Mouse (Mus musculus) frontal cortex, postnatal 14 days (tissue): Measurements from ENCODE around the gene Tmem186.

ENCODE experiments used
- DNase-seq, 2 experiments: peaks; one replicate each; pipeline ENCODE4 v3.0.0; 2022; ENCODE audit warnings: low spot score in 2 of 2

Tmem186 gene

DNA sequence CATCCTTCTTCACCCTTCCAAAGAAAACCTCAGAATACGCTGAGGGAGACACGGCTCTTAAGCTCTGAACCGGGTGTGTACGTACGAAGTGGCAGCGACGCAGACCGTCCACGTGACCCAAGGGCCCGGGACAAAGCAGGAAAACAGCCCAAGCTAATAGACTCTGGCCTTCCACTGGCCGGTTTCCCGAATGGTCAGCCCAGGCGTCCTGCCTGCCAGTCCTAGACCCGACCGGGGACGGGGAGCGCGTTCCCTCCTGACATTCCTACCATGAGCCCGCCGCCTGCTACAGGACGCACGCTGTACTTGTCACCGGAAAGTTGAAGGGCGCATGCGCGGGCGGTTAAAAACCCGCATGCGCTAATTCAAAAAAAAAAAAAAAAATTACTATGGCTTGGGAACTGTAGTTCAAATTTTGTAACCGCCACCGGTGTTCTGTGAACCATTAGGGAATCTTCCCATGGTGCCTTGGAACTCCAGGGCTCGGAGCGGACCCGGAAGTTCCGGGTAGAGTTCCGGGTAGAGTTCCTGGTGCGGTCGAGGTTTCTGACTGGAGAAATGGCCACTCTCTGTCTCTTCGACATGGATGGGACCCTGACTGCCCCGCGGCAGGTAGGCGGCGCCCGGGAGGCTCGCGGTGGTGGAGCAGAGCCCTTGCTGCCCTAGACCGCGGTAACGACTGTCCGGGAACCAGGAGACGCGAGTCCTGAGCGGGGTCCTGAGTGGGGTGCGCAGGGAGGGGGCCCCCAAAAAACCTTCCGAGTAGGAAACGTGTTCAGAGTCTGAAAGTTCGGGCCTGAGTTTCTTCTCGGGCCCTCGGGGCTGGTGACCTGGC lies at the start of gene Tmem186, which contains the start of gene Pmm2:
Tmem186 (minus strand) TSS at position 496 of the 835 bp plus-strand sequence.
Pmm2 (plus strand) TSS at position 458 of the 835 bp plus-strand sequence.
- peak; percentile 79 to 83 for DNase-seq

DNA sequence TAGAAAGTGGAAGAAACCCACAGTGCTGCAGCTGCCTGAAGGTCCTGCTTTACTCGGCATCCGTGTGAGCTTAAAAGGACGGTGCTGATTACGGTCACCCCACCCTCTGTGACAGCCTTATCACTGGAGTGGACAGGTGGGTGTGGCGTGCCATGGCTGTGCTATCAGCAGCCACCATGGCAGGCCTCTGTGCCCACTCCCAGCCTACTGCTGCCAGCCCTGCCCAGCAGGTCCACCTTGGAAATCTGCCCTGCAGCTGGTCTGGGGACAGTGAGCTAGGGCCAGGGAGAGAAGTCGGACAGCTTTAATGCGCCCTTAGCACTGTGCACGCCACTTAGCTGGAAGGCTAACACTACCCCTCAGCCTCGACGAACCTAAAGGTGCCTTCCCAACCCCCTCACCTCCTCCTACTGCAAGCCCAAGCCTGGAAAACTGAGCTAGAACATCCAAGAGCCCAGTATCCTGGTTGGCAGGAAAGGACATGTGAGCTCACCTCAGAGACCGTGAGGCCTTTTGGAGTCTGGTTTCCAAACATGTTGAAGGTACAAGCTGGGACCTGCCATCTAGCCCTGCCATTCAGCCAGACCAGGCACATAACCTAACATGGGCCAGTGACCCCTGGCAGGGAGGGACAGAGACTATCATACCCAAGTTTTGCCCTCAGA lies 49.5 kb upstream of the Tmem186 start:
- DNase-seq, result no peak

DNA sequence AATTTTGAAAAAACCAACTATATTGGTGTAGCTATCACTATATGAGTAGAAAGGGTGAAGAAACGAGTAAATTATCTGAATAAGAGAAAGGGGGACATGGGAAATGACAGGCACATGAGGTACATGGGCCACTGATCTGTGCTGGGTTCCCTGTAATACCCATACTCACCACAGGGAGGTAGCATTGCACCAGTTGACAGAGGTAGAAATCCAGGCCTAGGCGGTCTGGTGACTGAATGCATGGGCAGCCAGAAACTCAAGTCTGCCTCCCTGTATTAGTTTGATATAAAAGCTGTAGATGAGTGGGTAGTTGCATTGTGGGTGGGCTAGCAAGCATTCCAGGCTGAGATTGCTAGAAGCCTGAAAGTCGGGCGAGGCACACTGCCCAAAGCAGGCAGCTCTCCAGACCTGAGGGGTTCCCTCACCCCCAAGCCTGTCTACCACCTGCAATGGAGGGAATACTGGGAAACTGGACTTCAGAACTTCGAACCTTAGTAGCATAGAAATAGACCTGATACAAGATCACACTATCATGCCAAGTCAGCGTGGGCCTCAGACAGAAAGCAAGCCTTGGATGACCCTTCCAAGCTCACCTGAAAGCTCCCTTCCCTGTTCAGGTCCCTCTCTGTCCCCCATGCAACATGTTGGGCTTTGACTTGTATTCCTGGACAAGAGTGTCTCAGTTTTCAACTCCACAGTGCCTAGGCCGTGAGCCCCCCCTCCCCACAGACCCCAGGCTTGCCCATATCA lies 48.8 kb upstream of the Tmem186 start:
- peak; percentile 53 to 77 for DNase-seq

DNA sequence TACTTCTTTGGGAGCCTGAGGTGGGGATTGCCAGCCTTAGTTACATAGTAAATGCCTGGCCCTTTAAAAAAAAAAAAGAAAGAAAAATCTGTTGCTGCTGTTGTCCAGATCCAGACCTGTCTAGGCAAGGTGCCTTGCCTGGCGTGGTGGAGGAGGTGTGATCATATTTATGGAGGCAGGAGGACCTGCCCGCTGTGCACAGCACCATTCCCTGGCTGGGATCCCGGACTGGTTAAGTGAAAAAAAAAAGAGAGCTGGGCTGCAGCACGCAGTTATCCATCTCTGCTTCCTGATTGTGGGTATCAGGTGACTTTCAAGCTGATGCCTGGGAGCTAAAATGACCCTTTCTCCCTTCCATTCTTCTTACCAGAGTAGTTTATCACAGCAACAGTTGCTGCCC lies 47.6 kb upstream of the Tmem186 start:
- no peak for DNase-seq

DNA sequence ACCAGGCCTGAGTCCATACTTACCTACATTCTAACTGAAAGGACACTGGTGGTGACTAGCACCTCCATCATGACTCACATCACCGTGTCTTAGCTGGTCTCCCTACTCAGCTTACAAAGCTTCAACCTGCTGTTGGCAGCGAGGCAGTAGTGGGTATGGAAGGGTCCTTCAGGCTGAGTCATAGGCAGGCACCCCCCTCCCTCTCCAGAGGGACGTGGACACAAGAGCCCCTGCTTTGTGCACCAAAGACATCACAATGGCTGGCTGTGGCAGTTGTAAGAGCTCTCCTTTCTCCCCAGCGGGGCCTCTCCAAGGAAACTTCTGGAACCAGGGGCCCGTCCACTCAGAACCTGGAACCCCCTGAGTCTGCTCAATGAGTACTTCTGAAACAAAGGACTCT lies 43.0 kb upstream of the Tmem186 start, which contains the start of gene Gm5767:
Gm5767 (plus strand) TSS at position 301 of the 400 bp plus-strand sequence.
- no peak for DNase-seq

DNA sequence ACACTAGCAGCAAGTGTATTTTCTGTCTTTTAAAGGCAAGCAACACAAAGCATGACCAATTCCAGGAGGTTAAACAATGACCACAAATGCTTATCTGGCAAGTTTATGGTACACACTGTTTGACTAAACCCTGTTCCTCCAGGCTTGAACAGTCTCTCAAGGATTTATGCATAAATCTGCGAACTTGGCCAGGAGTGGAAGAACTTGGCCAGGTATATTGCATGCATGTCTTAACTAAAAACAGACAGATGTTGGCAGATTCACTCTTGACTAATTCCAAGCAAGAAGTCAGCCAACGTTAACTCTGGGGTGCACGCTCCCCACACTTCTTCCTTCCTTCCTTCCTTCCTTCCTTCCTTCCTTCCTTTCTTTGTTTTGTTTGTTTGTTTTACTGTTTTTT lies 42.3 kb upstream of the Tmem186 start:
- no peak for DNase-seq

DNA sequence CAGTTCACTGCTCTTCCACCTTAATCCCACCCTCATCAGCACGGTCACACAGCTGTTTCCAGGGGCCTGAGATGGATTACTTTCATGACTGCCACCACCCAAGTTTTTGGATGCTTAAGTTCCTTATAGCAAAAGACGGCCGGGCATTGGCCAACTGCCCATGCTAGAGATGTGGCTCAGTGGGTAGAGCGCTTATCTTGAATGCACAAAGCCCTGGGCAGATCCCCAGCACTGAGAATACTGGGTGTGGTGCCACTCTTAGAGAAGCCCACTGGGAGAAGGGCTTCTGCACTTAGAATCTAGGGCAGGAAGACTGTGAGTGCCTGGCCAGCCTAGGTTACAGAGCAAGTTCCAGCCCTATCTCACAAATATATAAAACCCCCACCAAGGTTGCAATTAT lies 41.2 kb upstream of the Tmem186 start:
- DNase-seq, result no peak

DNA sequence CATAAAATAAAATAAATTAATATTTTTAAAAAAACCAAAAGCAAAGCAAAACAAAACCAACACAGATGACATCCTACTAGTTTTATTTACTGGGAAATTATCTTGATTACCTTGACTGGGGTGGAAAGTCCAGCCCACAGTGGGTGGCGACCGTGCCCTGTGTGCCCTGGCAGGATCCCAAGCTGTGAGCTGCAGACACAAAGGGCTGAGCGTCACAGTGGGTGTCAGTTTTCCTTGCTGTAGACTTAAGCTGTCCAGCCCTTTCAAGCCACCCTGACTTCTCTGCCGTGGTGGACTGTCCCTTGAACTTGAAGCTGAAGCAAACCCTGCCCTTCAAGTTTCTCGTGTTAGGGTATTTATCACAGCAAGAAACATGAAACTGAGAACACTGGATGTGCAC lies 40.5 kb upstream of the Tmem186 start:
- DNase-seq, result no peak

DNA sequence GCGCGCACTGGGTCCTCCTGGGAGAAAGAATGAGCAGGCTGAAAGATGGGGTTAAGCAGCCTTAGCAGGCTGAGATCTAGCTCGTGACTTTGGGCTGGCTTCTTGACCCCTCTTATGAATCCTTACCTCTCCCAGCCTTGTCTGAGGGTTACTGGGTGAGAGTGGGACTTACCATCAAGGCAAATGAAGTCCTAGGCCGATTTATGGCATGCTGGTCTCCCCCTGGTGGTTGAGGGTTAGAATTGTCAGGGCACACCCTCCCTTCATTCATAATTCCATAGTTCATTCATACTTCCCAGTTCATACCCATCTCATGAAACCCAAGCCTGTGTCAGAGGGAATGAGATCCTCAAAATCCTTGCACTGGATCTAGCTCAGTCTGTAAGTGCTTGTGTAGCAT lies 39.3 kb upstream of the Tmem186 start:
- DNase-seq, result peak in 1 of 2 experiments; percentile 42

DNA sequence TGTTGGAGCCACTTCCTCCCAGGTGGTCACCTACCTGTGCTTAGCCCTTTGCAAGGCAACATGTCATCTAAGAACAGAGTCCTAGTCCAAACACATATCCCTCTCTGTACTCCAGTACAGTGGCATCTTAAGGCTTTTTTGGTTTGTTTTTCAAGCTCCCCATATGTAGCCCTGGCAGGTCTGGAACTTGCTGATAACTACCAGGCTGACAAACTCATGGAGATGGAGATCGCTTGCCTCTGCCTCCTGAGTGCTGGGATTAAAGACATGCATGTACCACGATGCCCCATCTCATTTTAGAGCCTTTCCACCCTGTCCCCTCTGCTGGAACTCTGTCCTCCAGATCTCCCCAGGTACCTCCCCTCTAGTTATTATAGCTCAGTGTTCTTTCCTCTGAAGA lies 38.7 kb upstream of the Tmem186 start:
- no peak for DNase-seq

DNA sequence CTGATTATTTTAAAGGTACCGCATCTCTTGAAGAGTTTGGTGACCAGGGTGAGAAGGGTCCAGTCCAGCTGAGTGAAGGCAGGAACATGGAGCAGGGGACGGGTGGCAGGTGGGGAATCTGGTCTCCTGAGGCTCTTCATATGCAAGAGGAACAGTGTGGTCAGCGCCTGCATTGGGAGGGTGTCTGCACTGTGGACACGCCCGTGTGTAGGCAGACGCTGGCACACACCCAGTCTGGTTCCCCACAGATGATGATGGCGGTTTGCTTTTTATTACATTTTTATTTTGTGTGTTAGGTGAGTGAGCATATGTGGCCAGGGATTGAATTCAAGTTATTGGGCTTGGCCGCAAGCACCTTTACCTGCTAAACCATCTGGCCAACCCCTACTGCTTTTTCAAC lies 38.0 kb upstream of the Tmem186 start:
- no peak for DNase-seq

DNA sequence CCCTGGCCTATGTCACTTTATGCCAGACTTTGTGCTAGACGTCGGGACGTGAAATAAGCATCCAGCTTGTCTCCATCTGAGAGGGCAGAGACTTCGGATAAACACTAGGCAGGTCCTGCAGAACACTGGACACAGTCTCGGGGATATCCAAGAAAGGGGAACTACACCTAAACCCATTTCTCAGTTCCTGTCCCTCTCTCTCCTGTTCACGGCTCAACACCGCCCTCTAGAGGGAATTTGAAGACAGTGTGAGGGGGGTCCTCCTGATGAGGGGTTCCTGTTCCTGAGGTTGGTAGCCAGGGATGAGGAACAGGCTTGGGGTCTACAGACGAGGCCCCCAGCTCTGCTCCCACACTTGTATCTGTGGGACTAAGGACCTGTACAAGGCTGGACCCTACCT lies 36.7 kb upstream of the Tmem186 start:
- no peak for DNase-seq

DNA sequence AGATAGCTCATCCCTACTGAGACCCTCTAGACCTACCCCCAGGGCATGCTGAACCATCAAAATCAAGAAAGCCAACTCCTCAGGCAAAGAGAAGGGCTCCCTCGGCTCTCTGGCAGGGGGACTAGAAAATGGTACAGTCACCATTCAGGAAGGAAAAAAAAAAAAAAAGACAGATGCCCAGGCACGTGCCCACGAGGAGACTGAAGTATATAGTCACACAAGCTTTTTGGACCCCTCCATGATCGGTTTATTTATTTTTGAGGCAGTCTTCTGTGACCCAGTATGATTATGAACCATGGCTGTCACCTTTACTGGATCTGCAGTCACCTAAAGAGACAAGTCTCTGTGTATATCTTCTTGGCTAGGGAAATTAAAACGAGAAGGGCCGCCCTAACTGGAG lies 35.8 kb upstream of the Tmem186 start:
- no peak for DNase-seq

DNA sequence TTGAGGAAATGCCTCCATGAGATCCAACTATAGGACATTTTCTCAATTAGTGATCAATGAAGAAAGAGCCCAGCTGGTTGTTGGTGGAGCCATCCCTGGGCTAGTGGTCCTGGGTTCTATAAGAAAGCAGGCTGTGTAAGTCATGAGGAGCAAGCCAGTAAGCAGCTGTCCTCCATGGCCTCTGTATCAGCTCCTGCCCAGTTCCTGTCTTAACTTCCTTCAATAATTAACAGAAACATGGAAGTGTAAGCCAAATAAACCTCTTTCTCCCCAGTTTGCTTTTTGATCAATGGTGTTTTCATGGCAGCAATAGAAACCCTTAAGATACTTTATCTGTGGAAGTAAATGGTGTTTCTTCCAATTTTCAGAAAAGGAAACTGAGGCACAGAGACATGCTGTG lies 35.3 kb upstream of the Tmem186 start:
- no peak for DNase-seq

DNA sequence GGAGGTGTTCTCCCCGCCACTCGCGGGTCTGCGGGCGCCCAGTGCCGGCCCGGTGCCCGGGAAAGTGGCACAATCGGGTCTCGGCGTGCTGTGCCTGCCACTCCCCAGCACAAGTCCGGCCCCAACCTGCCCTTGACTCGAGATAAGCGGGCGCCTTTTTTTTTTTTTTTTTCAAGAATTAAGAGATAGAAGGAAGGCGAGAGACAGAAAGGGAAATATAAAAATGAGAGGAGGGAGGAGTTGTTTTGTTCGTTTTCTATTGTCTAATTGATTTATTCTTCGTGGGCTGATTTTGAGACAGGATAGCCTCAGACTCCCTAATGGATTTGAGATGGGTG lies 34.8 kb upstream of the Tmem186 start:
- no peak for DNase-seq

DNA sequence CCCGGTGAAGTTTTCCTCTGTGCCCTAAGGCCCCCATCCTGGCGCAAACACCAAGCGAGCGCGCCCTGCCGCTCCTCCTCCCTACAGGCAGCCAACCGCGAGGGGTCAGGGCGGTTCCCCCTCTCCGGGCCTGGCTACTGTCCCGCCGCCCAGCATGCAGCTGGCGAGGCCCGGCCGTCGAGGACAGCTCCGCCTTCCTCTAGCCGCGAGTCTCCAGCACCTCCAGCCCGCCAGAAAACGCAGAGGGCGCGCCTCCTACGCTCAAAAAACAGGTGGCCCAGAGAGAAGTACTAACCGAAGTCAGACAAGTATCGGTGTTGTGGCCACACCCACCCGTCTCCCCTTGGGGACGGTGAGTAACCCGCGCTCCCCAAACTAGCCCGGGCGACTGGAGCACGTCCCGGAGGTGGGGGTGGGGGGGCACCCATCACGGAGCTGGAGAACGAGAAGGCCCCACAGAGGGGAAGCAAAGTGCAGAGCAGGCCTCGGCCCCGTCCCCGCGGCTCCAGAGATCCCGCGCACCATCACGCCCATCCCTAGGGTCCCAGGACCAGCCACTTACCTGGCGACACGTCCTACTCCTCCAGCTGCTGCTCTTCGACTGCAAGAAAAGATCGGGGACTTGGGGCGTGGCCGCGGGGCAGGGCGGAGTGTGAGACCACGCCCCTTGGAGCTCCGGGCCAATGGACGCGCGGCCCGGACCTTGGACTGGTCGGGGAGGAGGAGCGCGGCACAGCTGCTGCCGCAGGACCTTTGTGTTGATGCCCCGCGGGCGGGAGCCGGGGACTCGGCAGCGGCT lies 34.2 kb upstream of the Tmem186 start, which contains the start of gene Carhsp1:
Carhsp1 (minus strand) TSS at position 605 of the 799 bp plus-strand sequence.
- peak; percentile 78 to 83 for DNase-seq

DNA sequence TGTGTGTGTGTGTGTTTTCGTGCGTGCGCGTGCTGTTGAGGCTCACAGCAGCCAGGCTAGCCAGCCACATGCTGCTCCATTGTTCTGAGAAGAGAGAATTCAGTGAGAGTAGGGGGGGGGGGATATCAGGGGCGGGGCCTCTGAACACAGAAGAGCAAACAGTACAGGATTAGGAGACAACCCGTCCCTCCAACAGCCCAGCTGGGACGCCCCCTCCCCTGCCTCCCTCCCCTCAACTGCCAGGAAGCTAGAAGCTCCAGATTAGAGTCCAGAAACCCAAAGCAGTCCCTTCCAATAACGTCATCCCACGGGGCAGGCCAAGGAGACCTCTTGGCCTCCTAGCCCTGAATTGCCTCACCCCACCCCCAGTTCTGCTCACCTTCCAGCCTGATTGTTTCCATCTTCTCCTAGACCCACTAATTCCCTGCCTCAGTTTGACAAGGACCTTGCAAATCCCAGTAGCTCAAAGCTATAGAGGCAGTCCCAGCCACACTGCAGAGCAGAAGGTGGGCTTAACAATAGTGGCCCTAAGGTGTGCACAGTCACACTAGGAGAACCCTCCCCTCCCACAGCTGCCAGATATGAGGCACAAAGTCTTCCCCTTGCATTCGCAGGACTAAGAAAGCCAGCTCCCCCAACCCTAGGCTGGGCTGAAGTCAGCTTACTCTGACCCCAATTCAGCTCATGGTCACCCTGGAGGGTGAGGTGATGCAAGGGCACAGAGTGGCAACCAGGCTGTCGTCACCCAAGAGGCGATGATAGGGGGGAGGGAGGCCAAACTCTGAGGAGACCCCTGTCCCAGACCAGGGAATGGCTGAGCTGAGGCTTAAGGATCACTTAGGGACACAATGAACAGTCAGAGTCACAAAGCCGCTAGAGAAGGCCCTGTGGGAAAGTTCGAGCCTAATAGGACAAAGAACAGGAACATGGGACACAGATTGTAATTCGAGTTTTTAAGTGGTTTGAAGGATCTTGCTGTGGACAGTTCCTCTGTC lies 32.8 kb upstream of the Tmem186 start:
- no peak for DNase-seq

DNA sequence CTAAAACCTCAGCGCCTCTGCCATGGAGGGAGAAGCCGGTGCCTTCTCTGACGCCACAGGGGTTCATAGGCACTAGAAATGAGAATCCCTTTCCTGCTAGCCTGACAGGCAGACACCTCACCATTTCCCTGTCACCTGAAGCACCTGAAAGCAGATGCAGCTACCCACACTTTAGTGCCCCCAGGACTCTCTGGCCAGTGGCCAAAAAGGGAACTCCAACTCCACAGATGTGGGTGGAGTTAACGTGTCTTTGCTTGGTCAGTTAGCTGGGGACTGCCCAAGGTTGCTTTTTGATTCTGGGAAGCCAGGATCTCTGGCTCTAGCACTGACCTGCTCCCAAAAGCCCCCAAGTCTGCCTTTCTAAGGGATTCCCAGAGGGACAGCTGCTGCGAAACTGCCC lies 31.9 kb upstream of the Tmem186 start:
- no peak for DNase-seq

DNA sequence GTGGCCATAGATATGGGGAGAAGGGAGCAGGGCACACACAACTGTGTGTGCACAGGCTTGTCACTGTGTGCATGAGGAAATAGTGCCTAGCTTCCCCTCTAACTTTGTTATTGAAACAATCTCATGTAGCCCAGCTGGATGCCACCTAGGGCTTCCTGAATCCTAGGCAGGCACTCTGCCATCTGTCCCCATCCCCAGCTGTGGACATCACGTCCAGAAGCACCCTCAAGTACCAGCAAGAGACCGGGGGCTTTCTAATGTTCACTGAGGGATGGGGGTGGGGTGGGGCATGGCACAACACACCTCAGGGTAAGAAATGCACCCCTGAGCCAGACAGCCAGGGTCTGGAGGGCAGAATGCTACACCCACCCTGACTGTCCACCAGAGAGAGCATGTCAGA lies 30.9 kb upstream of the Tmem186 start:
- DNase-seq, result no peak

DNA sequence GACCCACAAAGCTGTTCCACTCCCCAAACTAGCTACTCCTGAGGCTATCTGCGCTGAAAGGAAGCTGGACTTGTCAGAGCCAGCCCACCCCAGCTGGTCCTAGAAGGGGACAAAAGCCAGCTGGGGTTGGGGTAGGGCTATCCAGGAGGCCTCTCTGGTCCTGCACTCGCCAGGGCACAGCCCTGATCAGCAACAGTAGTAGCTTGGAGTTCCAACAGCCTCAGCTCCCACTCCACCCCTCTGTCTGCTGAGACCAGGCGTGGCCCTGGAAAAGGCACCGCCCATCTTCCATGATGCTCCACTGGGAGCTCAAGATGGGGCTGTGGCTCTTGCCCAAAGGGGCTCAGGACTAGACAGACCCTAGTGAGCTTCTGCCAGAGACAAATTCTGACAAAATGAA lies 30.3 kb upstream of the Tmem186 start:
- DNase-seq, result no peak
